Mouse (Mus musculus): ENCODE data around the gene Gm973. TPM values are rescaled to one million over a fixed set of nuclear protein-coding genes. Genes with fewer than 3 reads are reported as not detected.

Gene Gm973
- total RNA-seq, 2 experiments from 2014 or later, result 14.5 to 16.1 TPM

DNA sequence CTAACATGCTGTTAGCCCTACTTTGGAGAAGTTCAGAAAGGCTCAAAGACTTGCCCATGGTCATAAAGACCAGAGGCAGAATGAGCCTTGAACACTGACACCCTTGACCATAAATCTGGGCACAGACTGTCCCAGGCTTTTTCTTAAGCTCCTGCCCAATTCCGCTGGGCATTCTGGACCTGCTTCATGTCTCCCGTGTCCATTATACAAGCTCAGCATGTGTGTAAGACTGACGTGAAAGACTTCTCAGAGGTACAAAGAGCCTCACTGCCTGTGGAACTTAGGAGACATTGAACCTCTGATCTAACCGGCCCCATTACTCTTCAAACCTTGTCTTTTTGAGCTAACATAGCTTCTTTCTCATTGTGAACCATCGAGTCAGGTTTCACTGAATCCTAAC lies 22.3 kb downstream of the Gm973 start:
- TF ChIP-seq CTCF (conservative IDR thresholded peaks at IDR 0.05), result no peak
- H3K4me3 ChIP-seq, result no peak overlapping the region
- no peak for DNase-seq (ENCODE audit: low spot score in 2 of 2)
- no peak overlapping the region for H3K27ac ChIP-seq

GRCm38 (mm10) chr1:59540537-59541148 lies 24.6 kb downstream of the Gm973 start:
- DNase-seq (ENCODE audit: low spot score in 2 of 2), result no peak
- H3K4me3 ChIP-seq, result no peak overlapping the region
- H3K27ac ChIP-seq, result no peak overlapping the region
- no peak for TF ChIP-seq CTCF (conservative IDR thresholded peaks at IDR 0.05)

DNA sequence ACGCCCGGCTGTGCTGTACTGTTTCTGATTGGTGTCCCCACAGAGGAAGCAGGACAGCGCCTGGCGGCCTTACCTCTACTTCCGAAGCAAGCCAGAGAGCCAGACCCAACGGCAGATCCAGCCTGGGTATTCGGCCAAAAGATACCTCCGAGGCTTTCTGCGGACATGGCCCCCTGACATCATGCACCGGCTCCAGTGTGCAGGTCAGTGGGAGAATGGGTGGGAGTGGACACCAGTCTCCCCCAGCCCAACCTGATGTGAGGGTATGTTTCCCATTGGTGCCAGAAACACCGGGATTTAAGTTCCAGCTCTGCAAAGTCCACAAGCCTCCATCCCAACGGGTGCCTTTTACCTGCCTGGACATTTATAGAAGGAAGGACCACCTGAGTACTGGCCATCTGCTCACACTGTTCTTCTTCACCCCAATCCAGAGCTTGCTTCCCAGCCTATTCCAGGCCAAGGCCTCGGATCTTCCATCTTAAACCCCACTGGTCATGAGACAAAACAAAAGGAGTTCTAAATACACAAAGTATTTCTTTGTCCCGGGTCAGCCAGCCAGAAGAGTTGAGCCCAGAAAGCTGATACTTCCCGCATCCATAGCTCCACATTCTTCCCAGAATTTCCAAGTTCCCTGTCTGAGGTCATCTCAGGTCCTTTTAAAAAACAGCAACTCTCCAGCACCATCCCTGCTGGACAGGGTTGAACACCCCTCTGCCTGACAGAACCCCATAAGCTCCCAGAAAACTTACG lies 25.4 kb downstream of the Gm973 start:
- DNase-seq (ENCODE audit: low spot score in 2 of 2), result no peak
- no peak for TF ChIP-seq CTCF (conservative IDR thresholded peaks at IDR 0.05)
- no peak overlapping the region for H3K4me3 ChIP-seq
- H3K27ac ChIP-seq, result no peak overlapping the region

- no peak for TF ChIP-seq CTCF (conservative IDR thresholded peaks at IDR 0.05)
- no peak for DNase-seq (ENCODE audit: low spot score in 2 of 2)
- no peak overlapping the region for H3K4me3 ChIP-seq
- no peak overlapping the region for H3K27ac ChIP-seq
Observed at GRCm38 (mm10) chr1:59542231-59542630, 26.2 kb downstream of the Gm973 start.

DNA sequence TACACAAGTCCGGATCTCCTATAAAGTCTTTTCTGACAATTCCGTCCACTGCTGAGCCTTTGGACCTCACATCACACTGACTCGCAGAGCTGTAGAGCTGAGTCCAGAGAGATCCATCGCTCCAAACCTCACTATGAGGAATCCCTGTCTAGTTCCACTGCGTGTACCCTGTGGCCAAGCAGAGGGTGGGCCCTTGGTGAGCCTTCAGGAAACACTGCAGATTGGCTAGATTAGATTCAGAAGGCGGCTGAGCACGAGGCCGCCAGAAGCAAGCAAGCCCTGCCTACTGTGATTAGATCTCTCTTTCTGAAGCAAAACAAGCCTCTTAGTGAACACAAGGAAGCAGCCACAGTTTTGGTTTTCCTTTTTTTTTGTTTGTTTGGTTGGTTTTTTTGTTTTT lies 27.8 kb downstream of the Gm973 start:
- no peak for TF ChIP-seq CTCF (conservative IDR thresholded peaks at IDR 0.05)
- H3K27ac ChIP-seq, result no peak overlapping the region
- no peak for DNase-seq (ENCODE audit: low spot score in 2 of 2)
- H3K4me3 ChIP-seq, result no peak overlapping the region

DNA sequence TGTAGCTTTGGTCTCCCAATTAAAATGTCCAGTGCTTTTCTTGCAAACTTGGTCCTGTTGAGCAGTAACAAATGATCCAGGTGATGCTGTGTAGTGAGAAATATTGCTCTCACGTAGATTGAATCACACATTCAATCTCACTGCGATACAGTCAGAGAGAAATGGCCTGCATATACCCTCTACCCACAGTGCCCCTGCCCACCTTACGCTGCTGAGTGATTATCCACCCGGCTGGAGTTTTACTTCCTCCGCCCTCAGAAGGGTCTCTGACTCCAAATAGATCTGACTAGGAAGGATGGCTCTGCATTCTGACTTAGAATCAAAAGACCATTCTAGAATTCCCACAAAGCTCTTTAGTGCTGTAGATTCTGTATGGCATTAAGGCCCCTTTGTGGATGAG lies 32.4 kb downstream of the Gm973 start:
- no peak overlapping the region for H3K4me3 ChIP-seq
- no peak for TF ChIP-seq CTCF (conservative IDR thresholded peaks at IDR 0.05)
- H3K27ac ChIP-seq, result no peak overlapping the region
- no peak for DNase-seq (ENCODE audit: low spot score in 2 of 2)

DNA sequence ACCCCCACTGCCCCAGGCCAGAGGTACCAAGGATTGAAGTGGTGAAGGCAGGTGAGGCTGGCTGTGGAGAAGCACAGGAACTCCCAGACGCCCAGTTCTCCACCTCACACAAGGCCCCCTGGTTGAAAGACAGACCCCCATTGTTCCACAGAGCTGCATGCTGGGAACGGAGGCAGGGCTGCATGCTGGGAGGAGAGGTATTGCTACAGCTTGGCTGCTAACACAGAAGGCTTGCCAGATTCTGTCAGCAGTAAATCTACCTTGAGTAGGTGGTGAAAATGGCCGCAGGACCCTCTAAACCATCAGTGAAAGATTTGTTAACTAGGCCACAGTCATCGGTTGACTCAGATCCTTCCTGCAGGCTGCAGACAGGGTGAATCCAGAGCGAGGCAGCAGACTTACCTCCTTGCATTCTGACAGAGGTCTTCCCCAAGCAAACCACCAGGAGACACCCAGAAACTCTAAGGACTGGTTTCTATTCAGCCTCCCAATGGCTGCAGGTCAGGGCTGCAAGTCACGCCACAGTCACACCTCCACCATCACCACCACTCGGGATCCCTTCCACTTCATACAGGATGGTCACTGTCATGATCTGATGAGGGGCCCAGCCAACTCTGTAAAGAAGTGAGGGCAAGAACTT lies 33.1 kb downstream of the Gm973 start:
- no peak for DNase-seq (ENCODE audit: low spot score in 2 of 2)
- Histone ChIP-seq H3K4me3 (no peak overlapping the region), H3K27ac (no peak overlapping the region)
- TF ChIP-seq CTCF (conservative IDR thresholded peaks at IDR 0.05), result no peak

- no peak for DNase-seq (ENCODE audit: low spot score in 2 of 2)
- TF ChIP-seq CTCF (conservative IDR thresholded peaks at IDR 0.05), result no peak
- Histone ChIP-seq H3K4me3 (no peak overlapping the region), H3K27ac (no peak overlapping the region)
Observed at GRCm38 (mm10) chr1:59550227-59550626, 34.2 kb downstream of the Gm973 start.

GRCm38 (mm10) chr1:59550996-59551395 lies 34.9 kb downstream of the Gm973 start:
- no peak for DNase-seq (ENCODE audit: low spot score in 2 of 2)
- H3K27ac ChIP-seq, result no peak overlapping the region
- no peak overlapping the region for H3K4me3 ChIP-seq
- no peak for TF ChIP-seq CTCF (conservative IDR thresholded peaks at IDR 0.05)

GRCm38 (mm10) chr1:59553708-59554107 lies 37.6 kb downstream of the Gm973 start:
- no peak for DNase-seq (ENCODE audit: low spot score in 2 of 2)
- no peak overlapping the region for H3K27ac ChIP-seq

DNA sequence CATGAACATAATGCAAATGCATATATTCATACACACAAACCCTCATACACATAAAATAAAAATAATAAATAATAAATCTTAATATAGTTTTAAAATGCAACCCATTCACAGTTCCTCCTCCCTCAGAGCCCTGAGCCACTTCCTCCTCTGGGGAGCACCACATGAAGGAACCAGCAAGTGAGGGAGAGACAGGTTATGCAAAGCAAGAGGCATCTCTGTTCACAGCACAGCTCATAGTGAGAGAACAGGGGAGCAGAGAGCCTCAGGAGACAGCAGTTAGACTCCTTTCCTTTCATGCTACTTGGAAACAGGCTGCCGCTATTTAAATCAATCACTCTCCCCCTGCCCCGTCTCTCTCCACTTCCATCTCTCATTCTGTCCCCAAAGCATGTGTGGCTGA lies 47.5 kb downstream of the Gm973 start:
- DNase-seq (ENCODE audit: low spot score in 2 of 2), result no peak
- Histone ChIP-seq H3K27ac (no peak overlapping the region), H3K4me3 (no peak overlapping the region)
- TF ChIP-seq CTCF (conservative IDR thresholded peaks at IDR 0.05), result no peak

More at GRCm38 (mm10) chr1:59553708-59554107, 37.6 kb downstream of the Gm973 start:
- no peak overlapping the region for H3K4me3 ChIP-seq
- no peak for TF ChIP-seq CTCF (conservative IDR thresholded peaks at IDR 0.05)

DNA sequence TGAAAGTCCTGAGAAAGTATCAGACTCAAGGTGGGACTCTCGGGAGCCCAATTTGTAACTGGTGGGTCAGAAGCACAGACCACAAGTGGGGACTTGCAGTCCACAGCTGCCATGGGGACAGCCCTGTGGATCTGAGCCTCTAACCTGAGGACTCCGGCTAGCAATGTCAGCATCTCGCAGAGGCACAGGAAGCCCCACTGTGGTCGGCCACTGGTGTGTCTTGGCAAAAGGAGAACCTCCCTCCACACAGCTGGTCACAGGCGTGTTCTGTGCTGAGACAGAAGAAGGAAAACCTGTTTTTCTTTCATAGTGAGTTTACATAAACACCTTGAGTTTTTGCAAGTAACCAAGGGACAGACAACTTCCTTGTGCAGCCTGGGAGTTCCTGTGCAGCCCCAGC lies 49.7 kb downstream of the Gm973 start:
- no peak for DNase-seq (ENCODE audit: low spot score in 2 of 2)
- TF ChIP-seq CTCF (conservative IDR thresholded peaks at IDR 0.05), result no peak
- Histone ChIP-seq H3K27ac (no peak overlapping the region), H3K4me3 (no peak overlapping the region)

- Histone ChIP-seq H3K27ac (no peak overlapping the region), H3K4me3 (no peak overlapping the region)
- no peak for TF ChIP-seq CTCF (conservative IDR thresholded peaks at IDR 0.05)
- DNase-seq (ENCODE audit: low spot score in 2 of 2), result no peak
Observed at GRCm38 (mm10) chr1:59566281-59566680, 50.2 kb downstream of the Gm973 start.
